Mouse (Mus musculus) Patski (cell line): Measurements from ENCODE around the gene Pou2af1. TPM values are rescaled to one million over a fixed set of nuclear protein-coding genes. Genes with fewer than 3 reads are reported as not detected.

Source experiments
- ATAC-seq: fragments of 100-300 bp; one replicate; pipeline ENCODE4 v1.8.0; 2021
- CTCF ChIA-PET: fragments of 350-600 bp; sonication (Branson Sonifier 250); formaldehyde crosslinking; loops from one replicate; lab custom pipeline; 2022; ENCODE audit warnings: inconsistent platforms; lab: Charles Lee
- POLR2A ChIA-PET: fragments of 350-600 bp; sonication (Branson Sonifier 250); formaldehyde crosslinking; loops from one replicate; lab custom pipeline; 2022; ENCODE audit warnings: antibody characterized with exemption, inconsistent platforms; lab: Charles Lee
- DNase-seq: peaks from one replicate; pipeline ENCODE4 v3.0.0-alpha.2; 2011; ENCODE audit warnings: low read depth, low spot score
- H3K27me3 ChIP-seq: fragments of 371-371 bp; one replicate; pipeline ENCODE4 v1.5.1; 2021
- CTCF ChIP-seq: fragments of 100-300 bp; IDR thresholded peaks from one replicate; pipeline ENCODE4 v1.5.1; 2021
- in situ Hi-C: fragments of 300-500 bp; cut with MboI; formaldehyde crosslinking; loops from 3 replicates; pipeline ENCODE4 v1.11.1; 2018; ENCODE audit warnings: low pct_unique_long_range_greater_than_20kb, mixed read lengths
- polyA plus RNA-seq: library from polyadenylated mRNA; unstranded; gene quantifications from one replicate; pipeline ENCODE4 v1.2.3, GENCODE M21; 2021

Gene Pou2af1
- not detected for polyA plus RNA-seq

DNA sequence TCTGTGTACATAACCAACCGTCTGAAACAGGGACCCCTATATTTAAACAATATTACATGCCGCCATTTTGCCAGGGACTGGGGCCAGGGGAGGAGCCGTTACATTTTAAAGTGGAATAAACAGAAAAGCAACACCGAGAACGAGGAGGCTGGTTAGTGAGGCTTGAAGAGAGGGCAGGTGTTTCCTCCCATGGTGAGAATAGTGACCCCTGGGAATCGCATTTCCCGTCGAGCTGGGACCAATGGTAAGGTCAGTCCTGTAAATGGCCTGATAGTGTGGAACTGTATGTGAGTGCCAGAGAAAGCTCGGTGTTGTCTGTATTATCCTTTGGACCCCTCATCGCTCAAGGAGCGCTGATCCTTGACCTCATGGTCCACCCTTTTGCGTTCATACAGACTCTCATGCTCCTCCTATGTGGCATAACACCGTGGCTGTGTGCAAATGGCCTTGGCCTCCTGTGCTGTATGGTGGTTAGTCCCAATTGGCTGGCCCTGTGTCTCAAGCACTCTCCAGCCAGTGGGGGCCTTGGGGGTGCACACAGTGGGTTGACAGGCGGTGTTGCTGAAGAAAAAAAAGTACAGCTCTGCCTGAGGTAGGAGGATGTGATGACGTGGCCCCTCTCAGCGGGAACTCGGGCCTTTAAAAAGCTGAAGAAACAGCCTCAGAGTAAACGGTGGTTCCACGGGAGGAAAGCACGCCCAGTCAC lies at the start of gene Pou2af1:
Gene Pou2af1, plus strand, starts transcription at position 686 of the 706 bp plus-strand sequence.
- H3K27me3 ChIP-seq = peaks cover 27% of the 10 kb centered on the region
- CTCF ChIA-PET = no interaction called here
- POLR2A ChIA-PET = no interaction called here
- no peak for TF ChIP-seq CTCF
- ATAC-seq (no peak), DNase-seq (no peak)
- in situ Hi-C loops = no loop called here

GRCm38 (mm10) chr9:51163989-51164388 lies 49.5 kb upstream of the Pou2af1 start:
- in situ Hi-C loops = loop anchor here (5.0 to 25.0 kb wide), 2 partner anchors 128 to 748 kb away; no protein-coding TSS in a partner anchor
- POLR2A ChIA-PET = no interaction called here
- no peak for DNase-seq
- ATAC-seq = no peak
- CTCF ChIA-PET = interaction anchor here (2.8 kb wide), 1 partner anchor 128 kb away, joined by 27 read pairs; no protein-coding TSS in a partner anchor
- TF ChIP-seq CTCF = no peak
- H3K27me3 ChIP-seq = peaks cover 24% of the 10 kb centered on the region

DNA sequence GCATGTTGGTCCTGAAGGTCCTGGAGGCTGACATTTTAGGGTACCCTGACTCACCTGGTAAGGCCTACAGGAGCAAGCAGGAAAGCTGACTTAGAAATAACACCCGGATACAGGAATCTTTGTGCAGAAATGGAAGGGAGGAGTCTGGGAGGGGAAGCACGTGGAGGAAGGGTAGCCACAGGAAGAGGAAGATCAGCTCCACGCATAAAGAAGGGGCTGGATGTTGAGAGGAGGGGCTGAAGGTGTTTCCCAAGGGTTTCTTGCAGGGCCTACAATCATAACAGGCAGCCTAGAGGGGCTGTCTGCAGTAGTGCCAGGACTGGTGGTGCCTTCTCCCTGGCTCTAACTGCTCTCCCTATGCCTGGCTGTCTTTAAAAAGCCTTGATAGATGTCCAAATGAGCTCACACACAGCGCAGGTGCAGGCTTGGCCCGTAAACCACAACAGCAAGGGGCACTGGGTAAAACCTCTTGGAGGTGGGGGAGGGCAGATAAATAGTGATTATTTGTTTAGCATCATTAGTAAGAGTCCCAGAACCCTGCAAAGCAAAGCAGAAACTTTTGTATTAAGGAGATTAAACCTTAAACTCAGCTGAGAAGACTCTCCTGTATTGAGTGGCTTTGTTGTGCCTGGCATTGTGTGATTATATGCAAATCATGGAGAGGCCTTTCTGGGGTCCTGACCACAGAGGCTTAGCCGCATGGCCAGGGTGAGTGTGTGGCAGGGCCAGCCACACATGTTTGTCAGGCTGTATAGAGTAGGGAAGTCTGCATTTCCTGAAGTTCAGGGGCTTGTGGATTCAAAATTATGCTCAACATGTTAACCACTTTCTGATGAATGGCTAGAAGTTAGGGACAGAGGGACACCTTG lies 48.0 kb upstream of the Pou2af1 start, which contains the start of gene Gm32742:
Gene Gm32742, minus strand, starts transcription at position 206 of the 869 bp plus-strand sequence.
- in situ Hi-C loops = loop anchor here (25.0 kb wide), 1 partner anchor 747 kb away; no protein-coding TSS in a partner anchor

DNA sequence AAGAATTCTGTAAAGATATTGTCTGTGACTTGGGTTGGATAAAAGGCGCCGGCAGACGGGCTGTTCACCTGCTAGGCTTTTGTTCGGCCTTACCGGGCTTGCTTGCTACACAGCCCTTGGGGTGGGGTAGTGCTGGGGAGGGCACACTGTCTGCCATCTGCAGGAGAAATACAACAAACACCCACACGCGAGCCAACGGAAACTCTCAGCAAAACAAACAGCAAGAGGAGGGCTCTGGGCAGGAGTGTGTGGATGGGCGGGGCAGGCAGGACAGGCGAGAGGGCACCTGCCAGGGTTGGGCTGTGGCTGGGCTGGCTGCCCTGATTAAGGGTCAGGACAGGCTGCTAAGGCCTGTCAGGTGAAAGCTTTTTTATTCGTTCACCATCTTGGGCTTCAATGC lies 45.6 kb upstream of the Pou2af1 start:
- no peak for ATAC-seq
- ChIA-PET POLR2A (interaction anchor here (0.9 kb wide), 1 partner anchor 10 kb away, joined by 3 read pairs; no protein-coding TSS in a partner anchor), CTCF (interaction anchor here (0.6 kb wide), 1 partner anchor 28 kb away, joined by 3 read pairs; no protein-coding TSS in a partner anchor)

More for the DNA sequence above, 48.0 kb upstream of the Pou2af1 start, which contains the start of gene Gm32742:
- no peak for TF ChIP-seq CTCF
- ChIA-PET POLR2A (no interaction called here), CTCF (interaction anchor here (1.0 kb wide), 1 partner anchor 128 kb away, joined by 3 read pairs; no protein-coding TSS in a partner anchor)
- ATAC-seq (no peak), DNase-seq (no peak)
- peaks cover 8% of the 10 kb centered on the region for H3K27me3 ChIP-seq

DNA sequence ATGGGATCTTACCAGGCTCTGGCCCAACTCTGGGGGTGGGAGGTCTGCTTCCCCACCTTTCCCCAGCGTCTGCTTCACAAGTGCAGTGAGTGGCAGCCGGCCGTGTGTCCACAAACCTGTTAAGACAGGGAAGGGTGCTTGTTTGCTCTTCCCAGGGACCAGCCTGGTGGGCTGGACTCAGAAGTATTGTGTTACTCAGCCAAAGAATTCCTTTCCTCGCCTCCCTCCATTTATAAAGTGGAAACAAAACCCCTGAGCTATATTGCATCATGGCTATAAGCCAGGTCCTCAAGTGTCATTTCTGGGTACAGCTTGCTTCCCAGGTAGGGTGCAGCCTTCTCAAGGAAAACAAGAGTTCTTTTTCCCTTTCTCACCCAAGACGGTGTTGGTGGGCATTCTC lies 44.8 kb upstream of the Pou2af1 start:
- CTCF ChIA-PET = no interaction called here
- DNase-seq = no peak
- in situ Hi-C loops = loop anchor here (25.0 kb wide), 1 partner anchor 744 kb away; no protein-coding TSS in a partner anchor
- ATAC-seq = no peak
- no peaks in the 10 kb centered on the region for H3K27me3 ChIP-seq
- TF ChIP-seq CTCF = no peak
- POLR2A ChIA-PET = no interaction called here

More for the DNA sequence above, 45.6 kb upstream of the Pou2af1 start:
- H3K27me3 ChIP-seq = no peaks in the 10 kb centered on the region
- in situ Hi-C loops = loop anchor here (25.0 kb wide), 1 partner anchor 744 kb away; no protein-coding TSS in a partner anchor
- no peak for DNase-seq
- no peak for TF ChIP-seq CTCF

DNA sequence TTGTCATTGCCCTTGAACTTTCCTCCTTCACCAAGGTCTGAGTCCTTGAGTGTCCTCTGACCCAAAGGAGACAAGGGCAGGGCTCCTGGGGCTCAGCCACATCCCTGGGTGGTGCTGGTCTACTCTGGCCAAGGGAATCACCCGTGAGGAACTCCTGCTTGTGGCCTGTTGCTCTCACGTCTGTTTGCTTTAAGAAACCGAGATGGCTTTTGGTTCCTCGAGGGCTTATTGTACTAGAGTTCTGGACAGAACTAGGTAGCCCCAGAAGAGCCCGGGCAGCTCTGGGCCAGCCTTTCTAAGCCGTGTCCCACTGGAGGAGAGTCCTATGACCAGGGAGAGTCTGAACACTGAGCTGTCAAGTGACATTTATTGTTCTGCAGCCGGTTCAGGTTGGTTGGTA lies 44.4 kb upstream of the Pou2af1 start:
- TF ChIP-seq CTCF = no peak
- in situ Hi-C loops = loop anchor here (25.0 kb wide), 1 partner anchor 743 kb away; no protein-coding TSS in a partner anchor
- ATAC-seq (no peak), DNase-seq (no peak)
- ChIA-PET CTCF (no interaction called here), POLR2A (no interaction called here)
- no peaks in the 10 kb centered on the region for H3K27me3 ChIP-seq

GRCm38 (mm10) chr9:51170298-51170697 lies 43.2 kb upstream of the Pou2af1 start:
- ChIA-PET POLR2A (no interaction called here), CTCF (no interaction called here)
- DNase-seq (no peak), ATAC-seq (peak; percentile 38)
- in situ Hi-C loops = loop anchor here (25.0 kb wide), 1 partner anchor 742 kb away; no protein-coding TSS in a partner anchor
- H3K27me3 ChIP-seq = no peaks in the 10 kb centered on the region
- no peak for TF ChIP-seq CTCF

- DNase-seq (no peak), ATAC-seq (no peak)
- in situ Hi-C loops = loop anchor here (25.0 kb wide), 1 partner anchor 737 kb away; no protein-coding TSS in a partner anchor
- ChIA-PET CTCF (interaction anchor here (1.6 kb wide), 1 partner anchor 12 kb away, joined by 3 read pairs; no protein-coding TSS in a partner anchor), POLR2A (interaction anchor here (0.6 kb wide), 1 partner anchor 1085 kb away, joined by 3 read pairs; no protein-coding TSS in a partner anchor)
- H3K27me3 ChIP-seq = no peaks in the 10 kb centered on the region
- TF ChIP-seq CTCF = no peak
These were observed 38.5 kb upstream of the Pou2af1 start for GRCm38 (mm10) chr9:51174890-51175464.

DNA sequence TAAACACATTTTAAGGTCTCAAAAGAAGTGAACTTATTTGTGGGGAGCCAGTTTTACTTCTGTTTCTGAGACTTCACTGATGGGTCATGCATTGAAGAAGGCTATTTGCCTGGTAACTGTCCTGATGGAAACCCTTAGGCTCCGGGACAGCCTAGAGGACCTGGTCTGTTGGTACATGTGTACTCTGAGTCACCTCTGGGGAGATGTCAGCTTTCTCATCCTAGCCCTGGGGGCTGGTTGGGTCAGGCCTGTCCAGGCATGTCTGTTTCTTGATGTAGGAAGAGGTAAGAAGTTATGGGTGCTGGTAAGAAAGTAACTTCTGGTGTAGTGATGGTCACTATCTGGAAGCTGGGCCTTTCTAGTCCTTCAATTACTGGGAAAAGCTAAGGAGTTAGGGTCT lies 37.8 kb upstream of the Pou2af1 start:
- ATAC-seq (no peak), DNase-seq (no peak)
- in situ Hi-C loops = no loop called here
- POLR2A ChIA-PET = no interaction called here
- CTCF ChIA-PET = no interaction called here
- no peak for TF ChIP-seq CTCF
- no peaks in the 10 kb centered on the region for H3K27me3 ChIP-seq

DNA sequence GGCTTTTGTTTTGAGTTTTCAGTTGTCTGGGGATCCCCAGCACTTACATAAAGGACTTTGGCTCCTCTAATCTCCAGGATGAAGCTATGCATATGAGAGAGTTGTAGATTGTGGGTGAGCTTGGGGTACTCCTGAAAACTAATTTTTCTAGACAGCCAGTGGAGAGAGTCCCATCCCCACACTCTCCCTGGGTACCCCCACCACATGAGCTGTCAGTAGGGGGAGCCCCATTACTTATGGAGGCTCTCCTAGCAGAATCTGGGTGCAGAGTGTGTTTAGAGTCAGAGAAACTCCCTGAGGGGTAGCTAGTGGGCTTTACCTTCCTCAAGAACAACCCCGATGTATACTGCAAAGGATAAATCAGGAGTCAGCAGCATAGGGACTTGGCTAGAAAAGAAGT lies 35.2 kb upstream of the Pou2af1 start:
- no peak for TF ChIP-seq CTCF
- no peaks in the 10 kb centered on the region for H3K27me3 ChIP-seq
- ChIA-PET CTCF (no interaction called here), POLR2A (no interaction called here)
- DNase-seq (no peak), ATAC-seq (no peak)
- in situ Hi-C loops = no loop called here
